Mouse (Mus musculus) intestine, embryonic 14.5 days (tissue): ENCODE data around the gene Vmn1r225. TPM values are rescaled to one million over a fixed set of nuclear protein-coding genes. Genes with fewer than 3 reads are reported as not detected.
"Not testable (repeated sequence)": the region's sequence is repeated elsewhere in the genome, so short reads cannot be mapped to it uniquely, and the experiment has no call there.

Experiments used
- ATAC-seq: fragments of 200-750 bp; cut with Nextera tagmentation; replicated peaks from 2 replicates; pipeline ENCODE4 v1.8.0; 2017; ENCODE audit warnings: low read depth, moderate number of reproducible peaks, moderate TSS enrichment, moderate library complexity; ENCODE audit not compliant: low FRiP score, low TSS enrichment
- DNase-seq: peaks from one replicate; pipeline ENCODE4 v3.0.0-alpha.2; 2018; ENCODE audit warnings: low spot score
- H3K27ac ChIP-seq: fragments of 300-500 bp; sonication (generic); 2 replicates; pipeline ENCODE4 v1.5.1; 2014; ENCODE audit warnings: low read depth, mild to moderate bottlenecking, control low read depth
- H3K27me3 ChIP-seq: fragments of 300-500 bp; sonication (generic); replicated peaks from 2 replicates; pipeline ENCODE4 v1.6.1; 2014; ENCODE audit warnings: low read length, control low read depth; ENCODE audit not compliant: control insufficient read depth, insufficient read depth
- H3K36me3 ChIP-seq: fragments of 300-500 bp; sonication (generic); 2 replicates; pipeline ENCODE4 v1.6.1; 2014; ENCODE audit warnings: low read length, control low read depth; ENCODE audit not compliant: control insufficient read depth, insufficient read depth
- H3K4me1 ChIP-seq: fragments of 300-500 bp; sonication (generic); replicated peaks from 2 replicates; pipeline ENCODE4 v1.6.1; 2014; ENCODE audit warnings: low read length, control low read depth, mixed read lengths; ENCODE audit not compliant: control insufficient read depth, insufficient read depth
- H3K4me2 ChIP-seq: fragments of 300-500 bp; sonication (generic); 2 replicates; pipeline ENCODE4 v1.6.1; 2014; ENCODE audit warnings: low read length
- H3K4me3 ChIP-seq: fragments of 300-500 bp; sonication (generic); 2 replicates; pipeline ENCODE4 v1.5.1; 2014; ENCODE audit warnings: low read depth, low read length, control low read depth, mixed read lengths
- H3K9ac ChIP-seq: fragments of 300-500 bp; sonication (generic); 2 replicates; pipeline ENCODE4 v1.6.1; 2014; ENCODE audit warnings: mild to moderate bottlenecking, low read length
- H3K9me3 ChIP-seq: fragments of 300-500 bp; sonication (generic); 2 replicates; pipeline ENCODE4 v1.6.1; 2016; ENCODE audit warnings: low read length, control low read depth; ENCODE audit not compliant: control insufficient read depth
- WGBS: fragments of 180-500 bp; shearing (Covaris S2); extraction: QIAGEN DNeasy Blood & Tissue Kit; methylation state at CpG from one replicate; pipeline ENCODE4 v1.1.7; 2014; 5-methylcytosine and 5-hydroxymethylcytosine counted together
- polyA plus RNA-seq: library from polyadenylated mRNA; unstranded; fragments of >200 nt; fragmentation: Nextera tagmentation; extraction: Ambion mirVana; gene quantifications from 2 replicates; pipeline ENCODE4 v1.2.1, GENCODE M21; 2014

The Vmn1r225 gene
- polyA plus RNA-seq, result not detected in 2 replicates

GRCm38 (mm10) chr17:20497858-20498257 lies at the start of gene Vmn1r225:
Gene Vmn1r225 (plus strand): TSS chr17:20498158.
- Histone ChIP-seq H3K9ac (no peak within 1 kb of the TSS), H3K4me3 (no peak within 1 kb of the TSS), H3K9me3 (no peaks in the 10 kb centered on the region), H3K4me2 (no peak within 1 kb of the TSS), H3K4me1 (no peaks in the 10 kb centered on the region), H3K27ac (no peak within 1 kb of the TSS), H3K27me3 (no peaks in the 10 kb centered on the region), H3K36me3 (no peaks in the 10 kb centered on the region)
- ATAC-seq (no peak), DNase-seq (no peak)

GRCm38 (mm10) chr17:20473311-20473710 lies 24.6 kb upstream of the Vmn1r225 start:
- 78% methylated on average over 3 of the region's 3 CpGs for WGBS
- no peak overlapping the region for H3K4me2 ChIP-seq
- H3K36me3 ChIP-seq, result no peaks in the 10 kb centered on the region
- H3K9me3 ChIP-seq, result no peaks in the 10 kb centered on the region
- no peak overlapping the region for H3K4me3 ChIP-seq
- no peak for ATAC-seq
- H3K27me3 ChIP-seq, result no peaks in the 10 kb centered on the region
- no peak overlapping the region for H3K27ac ChIP-seq
- no peak for DNase-seq
- no peaks in the 10 kb centered on the region for H3K4me1 ChIP-seq
- no peak overlapping the region for H3K9ac ChIP-seq

GRCm38 (mm10) chr17:20481231-20481630 lies 16.7 kb upstream of the Vmn1r225 start, which contains the start of gene Vmn2r108:
Gene Vmn2r108 (minus strand): TSS chr17:20481331.
- Histone ChIP-seq H3K9ac (no peak within 1 kb of the TSS), H3K9me3 (no peaks in the 10 kb centered on the region), H3K27me3 (no peaks in the 10 kb centered on the region), H3K4me3 (no peak within 1 kb of the TSS), H3K4me2 (no peak within 1 kb of the TSS), H3K36me3 (no peaks in the 10 kb centered on the region), H3K4me1 (no peaks in the 10 kb centered on the region), H3K27ac (no peak within 1 kb of the TSS)
- no peak for ATAC-seq
- no peak for DNase-seq

GRCm38 (mm10) chr17:20508247-20508646 lies 10.3 kb downstream of the Vmn1r225 start:
- H3K27ac ChIP-seq, H3K4me2 ChIP-seq, H3K9ac ChIP-seq, DNase-seq, H3K9me3 ChIP-seq, ATAC-seq, H3K27me3 ChIP-seq, H3K36me3 ChIP-seq, H3K4me3 ChIP-seq, H3K4me1 ChIP-seq: not testable (repeated sequence)

Other genes starting within 250 kb of the Vmn1r225 start
- gene Vmn2r106, start 212.6 kb upstream of the Vmn1r225 start, polyA plus RNA-seq, result not detected in 2 replicates
- gene Vmn2r107, start 152.9 kb upstream of the Vmn1r225 start, polyA plus RNA-seq, result not detected in 2 replicates
- gene Vmn1r224, start 84.0 kb upstream of the Vmn1r225 start, polyA plus RNA-seq, result not detected in 2 replicates
- gene Vmn2r108, start 16.8 kb upstream of the Vmn1r225 start, polyA plus RNA-seq, result not detected in 2 replicates
- gene Vmn2r109, start 66.6 kb downstream of the Vmn1r225 start, polyA plus RNA-seq, result not detected in 2 replicates
- 0.03 TPM in 2 replicates for gene Vmn2r110, start 98.3 kb downstream of the Vmn1r225 start, polyA plus RNA-seq
- gene Fpr-rs3, start 126.7 kb downstream of the Vmn1r225 start, polyA plus RNA-seq, result not detected in 2 replicates
- not detected in 2 replicates for gene Vmn1r226, start 184.7 kb downstream of the Vmn1r225 start, polyA plus RNA-seq
- gene Vmn1r227, start 231.7 kb downstream of the Vmn1r225 start, polyA plus RNA-seq, result not detected in 2 replicates